Mouse (Mus musculus): ENCODE results near the gene Fadd.
A peak's percentile ranks its signal among the peaks of the same experiment; 100 is the strongest.

The Fadd gene

GRCm38 (mm10) chr7:144582284-144582980 is at the start of gene Fadd:
Fadd (minus strand) TSS chr7:144582463.
- peak; percentile 95 to 96 for DNase-seq (ENCODE audit: low spot score in 2 of 2)

- DNase-seq (ENCODE audit: low spot score in 2 of 2), result no peak
Measured at GRCm38 (mm10) chr7:144630622-144631021, 48.4 kb upstream of the Fadd start.

- DNase-seq (ENCODE audit: low spot score in 2 of 2), result no peak
Measured at GRCm38 (mm10) chr7:144628334-144628915, 46.2 kb upstream of the Fadd start.

- no peak for DNase-seq (ENCODE audit: low spot score in 2 of 2)
Measured at GRCm38 (mm10) chr7:144627606-144628333, 45.5 kb upstream of the Fadd start.

GRCm38 (mm10) chr7:144626042-144626441 is 43.8 kb upstream of the Fadd start:
- no peak for DNase-seq (ENCODE audit: low spot score in 2 of 2)

- DNase-seq (ENCODE audit: low spot score in 2 of 2), result no peak
Measured at GRCm38 (mm10) chr7:144620721-144621681, 38.7 kb upstream of the Fadd start.

- no peak for DNase-seq (ENCODE audit: low spot score in 2 of 2)
Measured at GRCm38 (mm10) chr7:144620315-144620714, 38.1 kb upstream of the Fadd start.

GRCm38 (mm10) chr7:144615343-144615742 is 33.1 kb upstream of the Fadd start:
- no peak for DNase-seq (ENCODE audit: low spot score in 2 of 2)

- DNase-seq (ENCODE audit: low spot score in 2 of 2), result no peak
Measured at GRCm38 (mm10) chr7:144612829-144613228, 30.6 kb upstream of the Fadd start.

GRCm38 (mm10) chr7:144612351-144612750 is 30.1 kb upstream of the Fadd start:
- no peak for DNase-seq (ENCODE audit: low spot score in 2 of 2)

- DNase-seq (ENCODE audit: low spot score in 2 of 2), result no peak
Measured at GRCm38 (mm10) chr7:144611595-144611994, 29.3 kb upstream of the Fadd start.

- no peak for DNase-seq (ENCODE audit: low spot score in 2 of 2)
Measured at GRCm38 (mm10) chr7:144609568-144609967, 27.3 kb upstream of the Fadd start.

- DNase-seq (ENCODE audit: low spot score in 2 of 2), result no peak
Measured at GRCm38 (mm10) chr7:144607862-144608261, 25.6 kb upstream of the Fadd start.

- DNase-seq (ENCODE audit: low spot score in 2 of 2), result no peak
Measured at GRCm38 (mm10) chr7:144604735-144605134, 22.5 kb upstream of the Fadd start.

- no peak for DNase-seq (ENCODE audit: low spot score in 2 of 2)
Measured at GRCm38 (mm10) chr7:144604291-144604690, 22.0 kb upstream of the Fadd start.

GRCm38 (mm10) chr7:144600333-144600900 is 18.2 kb upstream of the Fadd start:
- DNase-seq (ENCODE audit: low spot score in 2 of 2), result no peak

GRCm38 (mm10) chr7:144589508-144589907 is 7.2 kb upstream of the Fadd start:
- DNase-seq (ENCODE audit: low spot score in 2 of 2), result no peak

- no peak for DNase-seq (ENCODE audit: low spot score in 2 of 2)
Measured at GRCm38 (mm10) chr7:144587291-144587690, 5.0 kb upstream of the Fadd start.

- DNase-seq (ENCODE audit: low spot score in 2 of 2), result peak; percentile 35 to 51
Measured at GRCm38 (mm10) chr7:144585648-144586047, 3.4 kb upstream of the Fadd start.

GRCm38 (mm10) chr7:144583619-144584018 is 1.4 kb upstream of the Fadd start:
- DNase-seq (ENCODE audit: low spot score in 2 of 2), result peak; percentile 53 to 65

- peak; percentile 75 to 76 for DNase-seq (ENCODE audit: low spot score in 2 of 2)
Measured at GRCm38 (mm10) chr7:144581559-144582283, 542 bp downstream of the Fadd start.
